Mouse (Mus musculus) heart, embryonic 16.5 days (tissue): ENCODE results near the gene Camk1g. TPM values are rescaled to one million over a fixed set of nuclear protein-coding genes. Genes with fewer than 3 reads are reported as not detected.

Experiments
- ATAC-seq: fragments of 200-750 bp; cut with Nextera tagmentation; replicated peaks from 2 replicates; pipeline ENCODE4 v1.8.0; 2017; ENCODE audit warnings: moderate number of reproducible peaks; ENCODE audit not compliant: insufficient read depth, low FRiP score; ENCODE audit errors: extremely low read depth
- H3K27ac ChIP-seq: fragments of 300-500 bp; sonication (generic); 2 replicates; pipeline ENCODE4 v1.5.1; 2014; ENCODE audit warnings: mild to moderate bottlenecking, low read length, control low read depth, moderate library complexity
- H3K27me3 ChIP-seq: fragments of 300-500 bp; sonication (generic); 2 replicates; pipeline ENCODE4 v1.6.1; 2014; ENCODE audit warnings: low read length, mixed read lengths; ENCODE audit not compliant: control insufficient read depth, insufficient read depth
- H3K36me3 ChIP-seq: fragments of 300-500 bp; sonication (generic); 2 replicates; pipeline ENCODE4 v1.6.1; 2014; ENCODE audit not compliant: control insufficient read depth, insufficient read depth
- H3K4me1 ChIP-seq: fragments of 300-500 bp; sonication (generic); 2 replicates; pipeline ENCODE4 v1.6.1; 2014; ENCODE audit warnings: low read length, mixed read lengths; ENCODE audit not compliant: control insufficient read depth, insufficient read depth
- H3K4me2 ChIP-seq: fragments of 300-500 bp; sonication (generic); 2 replicates; pipeline ENCODE4 v1.6.1; 2014; ENCODE audit warnings: low read depth, mild to moderate bottlenecking, control low read depth, low read length
- H3K4me3 ChIP-seq: fragments of 300-500 bp; sonication (generic); 2 replicates; pipeline ENCODE4 v1.5.1; 2014; ENCODE audit warnings: mild to moderate bottlenecking, control low read depth, low read length
- H3K9ac ChIP-seq: fragments of 300-500 bp; sonication (generic); 2 replicates; pipeline ENCODE4 v1.6.1; 2014; ENCODE audit warnings: low read length, control low read depth
- H3K9me3 ChIP-seq: fragments of 300-500 bp; sonication (generic); replicated peaks from 2 replicates; pipeline ENCODE4 v1.6.1; 2016; ENCODE audit warnings: low read length; ENCODE audit not compliant: control insufficient read depth
- WGBS: fragments of 180-500 bp; shearing (Covaris S2); extraction: QIAGEN DNeasy Blood & Tissue Kit; methylation state at CpG from one replicate; pipeline ENCODE4 v1.1.7; 2014; 5-methylcytosine and 5-hydroxymethylcytosine counted together
- polyA plus RNA-seq: library from polyadenylated mRNA; unstranded; fragments of >200 nt; fragmentation: Nextera tagmentation; extraction: Ambion mirVana; gene quantifications from 2 replicates; pipeline ENCODE4 v1.2.1, GENCODE M21; 2015

Camk1g gene
- polyA plus RNA-seq, 1 experiment from 2014 or later = 13.6 TPM

DNA sequence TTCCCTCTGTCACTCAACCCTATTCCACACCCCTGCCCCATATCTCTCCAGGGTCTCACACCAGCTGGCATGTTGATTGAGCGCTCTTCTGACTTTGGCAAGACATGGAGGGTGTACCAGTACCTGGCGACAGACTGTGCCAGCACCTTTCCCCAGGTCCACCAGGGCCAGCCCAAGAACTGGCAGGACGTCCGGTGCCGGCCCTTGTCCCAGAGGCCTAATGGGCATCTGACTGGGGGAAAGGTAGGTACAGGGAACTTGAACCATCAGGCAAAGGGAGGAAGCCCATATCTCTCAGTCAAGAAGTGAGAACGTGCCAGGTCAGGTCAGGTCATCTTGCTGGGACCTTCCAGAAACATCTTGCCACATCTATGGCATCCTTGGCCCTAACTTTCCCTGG is 46.4 kb downstream of the Camk1g start:
- no peaks in the 10 kb centered on the region for H3K27me3 ChIP-seq
- no peak overlapping the region for H3K27ac ChIP-seq
- no peaks in the 10 kb centered on the region for H3K9me3 ChIP-seq
- WGBS = 94% methylated on average over 6 of the region's 6 CpGs
- H3K36me3 ChIP-seq = no peaks in the 10 kb centered on the region
- no peak overlapping the region for H3K4me2 ChIP-seq
- H3K4me1 ChIP-seq = peaks cover 7% of the 10 kb centered on the region; the same call in 1 of the 2 replicates
- ATAC-seq = no peak
- no peak overlapping the region for H3K4me3 ChIP-seq
- no peak overlapping the region for H3K9ac ChIP-seq

GRCm38 (mm10) chr1:193320398-193320797 is 49.7 kb downstream of the Camk1g start:
- 87% methylated on average over 8 of the region's 8 CpGs for WGBS
- Histone ChIP-seq H3K4me1 (peaks cover 15% of the 10 kb centered on the region), H3K27ac (no peak overlapping the region), H3K4me3 (no peak overlapping the region), H3K9me3 (no peaks in the 10 kb centered on the region), H3K27me3 (no peaks in the 10 kb centered on the region), H3K4me2 (no peak overlapping the region), H3K9ac (no peak overlapping the region), H3K36me3 (no peaks in the 10 kb centered on the region)
- no peak for ATAC-seq

- ATAC-seq = no peak
Observed at GRCm38 (mm10) chr1:193319721-193320120, 50.4 kb downstream of the Camk1g start.

DNA sequence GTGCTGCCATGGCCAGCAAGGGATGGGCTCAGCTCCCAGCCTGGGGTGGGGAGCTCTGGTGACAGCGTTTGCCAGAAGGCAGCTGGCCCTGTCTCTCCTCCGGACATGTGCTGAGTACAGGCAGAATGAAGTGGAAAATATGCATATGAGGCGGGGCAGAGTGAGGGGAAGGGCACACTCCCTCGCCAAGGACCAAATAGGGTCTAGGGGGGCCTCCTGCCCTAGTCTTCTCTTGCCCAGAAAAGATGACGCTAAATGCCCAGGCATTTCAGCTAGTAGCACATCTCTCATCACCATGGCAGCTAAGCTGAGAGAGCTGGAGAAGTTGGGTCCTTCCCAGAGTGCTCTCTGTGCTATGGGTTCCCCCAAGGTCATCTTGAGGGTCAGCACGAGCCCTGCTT is 52.9 kb downstream of the Camk1g start:
- Histone ChIP-seq H3K27ac (peak overlapping the region; percentile 94), H3K36me3 (no peaks in the 10 kb centered on the region), H3K9ac (peak overlapping the region; percentile 30), H3K4me3 (no peak overlapping the region), H3K4me1 (peaks cover 28% of the 10 kb centered on the region), H3K9me3 (no peaks in the 10 kb centered on the region), H3K4me2 (no peak overlapping the region), H3K27me3 (no peaks in the 10 kb centered on the region)
- ATAC-seq = peak; percentile 85
- 25% methylated on average over 6 of the region's 6 CpGs for WGBS

More at GRCm38 (mm10) chr1:193319721-193320120, 50.4 kb downstream of the Camk1g start:
- Histone ChIP-seq H3K27ac (no peak overlapping the region), H3K36me3 (no peaks in the 10 kb centered on the region), H3K9me3 (no peaks in the 10 kb centered on the region), H3K4me3 (no peak overlapping the region), H3K27me3 (no peaks in the 10 kb centered on the region), H3K9ac (no peak overlapping the region), H3K4me1 (peaks cover 22% of the 10 kb centered on the region), H3K4me2 (no peak overlapping the region)
- 37% methylated on average over 3 of the region's 3 CpGs for WGBS

- ATAC-seq = peak; percentile 21
- WGBS = 33% methylated on average over 9 of the region's 9 CpGs
- Histone ChIP-seq H3K27me3 (no peaks in the 10 kb centered on the region), H3K4me2 (no peak overlapping the region), H3K9me3 (no peaks in the 10 kb centered on the region), H3K4me1 (peaks cover 31% of the 10 kb centered on the region), H3K36me3 (no peaks in the 10 kb centered on the region), H3K9ac (peak overlapping the region; percentile 23), H3K4me3 (no peak overlapping the region), H3K27ac (peak overlapping the region; percentile 96)
Observed at GRCm38 (mm10) chr1:193316358-193316750, 53.7 kb downstream of the Camk1g start.

- Histone ChIP-seq H3K4me2 (no peak overlapping the region), H3K9ac (peak overlapping the region; percentile 35), H3K27ac (peak overlapping the region; percentile 96), H3K4me3 (no peak overlapping the region), H3K4me1 (peaks cover 33% of the 10 kb centered on the region), H3K9me3 (no peaks in the 10 kb centered on the region), H3K27me3 (no peaks in the 10 kb centered on the region), H3K36me3 (no peaks in the 10 kb centered on the region)
- peak; percentile 88 for ATAC-seq
- WGBS = 20% methylated on average over 5 of the region's 5 CpGs
Observed at GRCm38 (mm10) chr1:193315705-193316357, 54.3 kb downstream of the Camk1g start.

- Histone ChIP-seq H3K27ac (no peak overlapping the region), H3K9ac (no peak overlapping the region), H3K9me3 (no peaks in the 10 kb centered on the region), H3K4me1 (peaks cover 30% of the 10 kb centered on the region), H3K4me3 (no peak overlapping the region), H3K4me2 (no peak overlapping the region), H3K27me3 (no peaks in the 10 kb centered on the region), H3K36me3 (no peaks in the 10 kb centered on the region)
- 46% methylated on average over 1 of the region's 1 CpGs for WGBS
- no peak for ATAC-seq
Observed at GRCm38 (mm10) chr1:193311596-193311995, 58.5 kb downstream of the Camk1g start.

GRCm38 (mm10) chr1:193310519-193311085 is 59.5 kb downstream of the Camk1g start:
- Histone ChIP-seq H3K36me3 (no peaks in the 10 kb centered on the region), H3K9me3 (no peaks in the 10 kb centered on the region), H3K27me3 (no peaks in the 10 kb centered on the region), H3K4me3 (no peak overlapping the region), H3K4me2 (no peak overlapping the region), H3K27ac (no peak overlapping the region), H3K9ac (no peak overlapping the region), H3K4me1 (peaks cover 23% of the 10 kb centered on the region)
- 84% methylated on average over 3 of the region's 3 CpGs for WGBS
- ATAC-seq = no peak

GRCm38 (mm10) chr1:193309785-193310518 is 60.1 kb downstream of the Camk1g start:
- Histone ChIP-seq H3K27me3 (no peaks in the 10 kb centered on the region), H3K9me3 (no peaks in the 10 kb centered on the region), H3K4me2 (no peak overlapping the region), H3K36me3 (no peaks in the 10 kb centered on the region), H3K4me3 (no peak overlapping the region), H3K27ac (no peak overlapping the region), H3K4me1 (peaks cover 16% of the 10 kb centered on the region), H3K9ac (no peak overlapping the region)
- 15% methylated on average over 1 of the region's 1 CpGs for WGBS
- no peak for ATAC-seq
